Mouse (Mus musculus): Measurements from ENCODE around the gene Nmrk2.

The Nmrk2 gene

GRCm38 (mm10) chr10:81165118-81165517, 36.7 kb downstream of the Nmrk2 start:
- DNase-seq (ENCODE audit: low spot score in 2 of 2), result no peak

GRCm38 (mm10) chr10:81162318-81162652, 39.6 kb downstream of the Nmrk2 start:
- no peak for DNase-seq (ENCODE audit: low spot score in 2 of 2)

- DNase-seq (ENCODE audit: low spot score in 2 of 2), result no peak
Observed at GRCm38 (mm10) chr10:81161602-81162317, 40.1 kb downstream of the Nmrk2 start.

GRCm38 (mm10) chr10:81154736-81155135, 47.1 kb downstream of the Nmrk2 start:
- no peak for DNase-seq (ENCODE audit: low spot score in 2 of 2)

GRCm38 (mm10) chr10:81154313-81154712, 47.5 kb downstream of the Nmrk2 start:
- no peak for DNase-seq (ENCODE audit: low spot score in 2 of 2)

GRCm38 (mm10) chr10:81152609-81153008, 49.2 kb downstream of the Nmrk2 start:
- no peak for DNase-seq (ENCODE audit: low spot score in 2 of 2)

GRCm38 (mm10) chr10:81151261-81151660, 50.6 kb downstream of the Nmrk2 start:
- DNase-seq (ENCODE audit: low spot score in 2 of 2), result no peak
